Mouse (Mus musculus) bone marrow, adult 2 months (tissue): ENCODE data around the gene Msmp. TPM values are rescaled to one million over a fixed set of nuclear protein-coding genes. Genes with fewer than 3 reads are reported as not detected.
"Not testable (repeated sequence)": the region's sequence is repeated elsewhere in the genome, so short reads cannot be mapped to it uniquely, and the experiment has no call there.

ENCODE experiments used
- H3K27ac ChIP-seq: fragments of 200-500 bp; 2 replicates; pipeline ENCODE4 v1.5.1; 2012; ENCODE audit warnings: low read depth, mild to moderate bottlenecking, control low read depth, inconsistent platforms, low read length; ENCODE audit not compliant: control insufficient read depth, poor library complexity, insufficient read depth
- H3K4me1 ChIP-seq: fragments of 200-500 bp; 2 replicates; pipeline ENCODE4 v1.6.1; 2011; ENCODE audit warnings: low read length; ENCODE audit not compliant: control insufficient read depth, insufficient read depth
- H3K4me3 ChIP-seq: fragments of 200-500 bp; replicated peaks from 2 replicates; pipeline ENCODE3; 2011; ENCODE audit warnings: mild to moderate bottlenecking, low read depth, low read length, control low read depth; ENCODE audit not compliant: control insufficient read depth
- CTCF ChIP-seq: fragments of 200-500 bp; IDR thresholded peaks from 2 replicates; pipeline ENCODE4 v1.5.1; 2011; ENCODE audit warnings: low read length, control low read depth; ENCODE audit not compliant: control insufficient read depth, insufficient read depth
- POLR2A ChIP-seq: fragments of 200-500 bp; IDR thresholded peaks from 2 replicates; pipeline ENCODE4 v1.6.1; 2011; ENCODE audit warnings: low read depth, mild to moderate bottlenecking, control low read depth, low read length, borderline replicate concordance; ENCODE audit not compliant: control insufficient read depth
- WGBS: fragments of 180-500 bp; shearing (Covaris S2); methylation state at CpG from one replicate; pipeline ENCODE4 v1.1.7; 2018; 5-methylcytosine and 5-hydroxymethylcytosine counted together
- polyA plus RNA-seq: library from polyadenylated mRNA; stranded (reverse); fragments of >200 nt; gene quantifications from 2 replicates; pipeline ENCODE4 v1.2.4, GENCODE M21; 2011; ENCODE audit warnings: low replicate concordance; ENCODE audit not compliant: missing spikeins, insufficient read depth, insufficient read length

The Msmp gene
- polyA plus RNA-seq, 1 experiment: not detected

GRCm38 (mm10) chr4:43552437-43552836 lies 31.9 kb downstream of the Msmp start:
- no peak overlapping the region for H3K27ac ChIP-seq
- H3K4me1 ChIP-seq: no peaks in the 10 kb centered on the region; the same call in 1 of the 2 replicates
- TF ChIP-seq POLR2A: no peak
- TF ChIP-seq CTCF: no peak
- WGBS: 95% methylated on average over 5 of the region's 5 CpGs
- no peak overlapping the region for H3K4me3 ChIP-seq

- 77% methylated on average over 6 of the region's 6 CpGs for WGBS
- not testable (repeated sequence) for H3K27ac ChIP-seq, H3K4me1 ChIP-seq, H3K4me3 ChIP-seq
These were observed 32.4 kb downstream of the Msmp start for GRCm38 (mm10) chr4:43551854-43552253.

- Histone ChIP-seq H3K27ac (no peak overlapping the region; the same call in 1 of the 2 replicates), H3K4me3 (no peak overlapping the region), H3K4me1 (no peaks in the 10 kb centered on the region; the same call in 1 of the 2 replicates)
- WGBS: 95% methylated on average over 12 of the region's 12 CpGs
- no peak for TF ChIP-seq CTCF
- no peak for TF ChIP-seq POLR2A
These were observed 35.2 kb downstream of the Msmp start for GRCm38 (mm10) chr4:43549055-43549454.

- Histone ChIP-seq H3K4me1 (no peaks in the 10 kb centered on the region; the same call in 1 of the 2 replicates), H3K4me3 (no peak overlapping the region), H3K27ac (no peak overlapping the region)
- WGBS: 91% methylated on average over 8 of the region's 8 CpGs
- no peak for TF ChIP-seq POLR2A
- no peak for TF ChIP-seq CTCF
These were observed 37.1 kb downstream of the Msmp start for GRCm38 (mm10) chr4:43547160-43547559.

- Histone ChIP-seq H3K27ac (no peak overlapping the region), H3K4me1 (no peaks in the 10 kb centered on the region; the same call in 1 of the 2 replicates), H3K4me3 (no peak overlapping the region)
- 90% methylated on average over 12 of the region's 12 CpGs for WGBS
- TF ChIP-seq CTCF (no peak), POLR2A (no peak)
These were observed 37.8 kb downstream of the Msmp start for GRCm38 (mm10) chr4:43546375-43547047.

- Histone ChIP-seq H3K27ac (no peak overlapping the region), H3K4me3 (no peak overlapping the region), H3K4me1 (no peaks in the 10 kb centered on the region)
- no peak for TF ChIP-seq CTCF
- no peak for TF ChIP-seq POLR2A
- WGBS: 93% methylated on average over 3 of the region's 3 CpGs
These were observed 42.2 kb downstream of the Msmp start for GRCm38 (mm10) chr4:43542044-43542443.

GRCm38 (mm10) chr4:43536031-43536430 lies 48.3 kb downstream of the Msmp start:
- Histone ChIP-seq H3K4me1 (no peaks in the 10 kb centered on the region), H3K27ac (no peak overlapping the region), H3K4me3 (no peak overlapping the region)
- TF ChIP-seq POLR2A (no peak), CTCF (no peak)
- 93% methylated on average over 9 of the region's 9 CpGs for WGBS

- WGBS: 95% methylated on average over 8 of the region's 8 CpGs
- Histone ChIP-seq H3K27ac (no peak overlapping the region), H3K4me3 (no peak overlapping the region), H3K4me1 (no peaks in the 10 kb centered on the region)
- TF ChIP-seq CTCF: no peak
These were observed 48.7 kb downstream of the Msmp start for GRCm38 (mm10) chr4:43535628-43536027.

- WGBS: 94% methylated on average over 9 of the region's 9 CpGs
- no peaks in the 10 kb centered on the region for H3K4me1 ChIP-seq
- no peak overlapping the region for H3K4me3 ChIP-seq
- TF ChIP-seq POLR2A (no peak), CTCF (no peak)
- H3K27ac ChIP-seq: no peak overlapping the region
These were observed 51.0 kb downstream of the Msmp start for GRCm38 (mm10) chr4:43533270-43533669.

Other genes starting within 250 kb of the Msmp start
- gene Rusc2, start 202.5 kb downstream of the Msmp start, polyA plus RNA-seq: 3.4 and 14.7 TPM in 2 replicates
- not detected in 2 replicates for gene Fam166b, start 155.4 kb downstream of the Msmp start, polyA plus RNA-seq
- gene Tesk1, start 142.6 kb downstream of the Msmp start, polyA plus RNA-seq: 2.7 and 6.0 TPM in 2 replicates
- gene Cd72, start 129.9 kb downstream of the Msmp start, polyA plus RNA-seq: 186 and 275 TPM in 2 replicates
- 1.1 TPM in 1 of 2 replicates, not detected in the other for gene Sit1, start 100.8 kb downstream of the Msmp start, polyA plus RNA-seq
- 37.7 and 76.5 TPM in 2 replicates for gene Ccdc107, start 91.6 kb downstream of the Msmp start, polyA plus RNA-seq
- 88.6 and 105 TPM in 2 replicates for gene Arhgef39, start 84.8 kb downstream of the Msmp start, polyA plus RNA-seq
- gene Car9, start 77.5 kb downstream of the Msmp start, polyA plus RNA-seq: 1.5 TPM in 1 of 2 replicates, not detected in the other
- gene Tpm2, start 60.7 kb downstream of the Msmp start, polyA plus RNA-seq: 60.9 and 83.6 TPM in 2 replicates
- 10.5 and 20.9 TPM in 2 replicates for gene Creb3, start 22.2 kb downstream of the Msmp start, polyA plus RNA-seq
- 394 and 621 TPM in 2 replicates for gene Tln1, start 21.8 kb downstream of the Msmp start, polyA plus RNA-seq
- gene Rgp1, start 5.8 kb downstream of the Msmp start, polyA plus RNA-seq: 20.1 and 43.5 TPM in 2 replicates
- 16.5 and 29.8 TPM in 2 replicates for gene Gba2, start 5.6 kb downstream of the Msmp start, polyA plus RNA-seq
- gene Npr2, start 47.4 kb upstream of the Msmp start, polyA plus RNA-seq: 2.0 and 3.7 TPM in 2 replicates
- 3.0 TPM in 1 of 2 replicates, not detected in the other for gene Spag8, start 69.1 kb upstream of the Msmp start, polyA plus RNA-seq
- 40.6 and 53.3 TPM in 2 replicates for gene Hint2, start 72.0 kb upstream of the Msmp start, polyA plus RNA-seq
- gene Tmem8b, start 84.5 kb upstream of the Msmp start, polyA plus RNA-seq: 1.7 and 1.8 TPM in 2 replicates
- gene Fam221b, start 84.7 kb upstream of the Msmp start, polyA plus RNA-seq: not detected in 2 replicates
- gene Olfr70, start 116.3 kb upstream of the Msmp start, polyA plus RNA-seq: not detected in 2 replicates
- gene Olfr71, start 125.8 kb upstream of the Msmp start, polyA plus RNA-seq: not detected in 2 replicates
- gene Hrct1, start 142.7 kb upstream of the Msmp start, polyA plus RNA-seq: 3.1 and 6.3 TPM in 2 replicates
- gene Spaar, start 145.5 kb upstream of the Msmp start, polyA plus RNA-seq: 0.63 and 0.80 TPM in 2 replicates
- gene Olfr159, start 186.5 kb upstream of the Msmp start, polyA plus RNA-seq: not detected in 2 replicates
- gene Olfr156, start 239.4 kb upstream of the Msmp start, polyA plus RNA-seq: not detected in 2 replicates